ENCODE assay signal across 11 mouse cellular contexts in genomic region chr4:100251270-100251669, GRCm38 (mm10).
"Had no signal": no experiment of that assay in that cellular context is flagged by ENCODE, and none has a peak within 500 bp of the region (broad histone marks: within the 10 kb centered on the region; RNA-seq: fewer than 3 reads in every experiment).

No protein-coding gene starts in this region.

- H3K36me3 ChIP-seq: liver, embryonic 13.5 days had no signal

- H3K9ac ChIP-seq: liver, embryonic 13.5 days had no signal

- H3K4me1 ChIP-seq: liver, embryonic 13.5 days had no signal

- H3K27me3 ChIP-seq: liver, embryonic 13.5 days had no signal

- H3K4me2 ChIP-seq: liver, embryonic 13.5 days; midbrain, embryonic 11.5 days had no signal

- H3K4me3 ChIP-seq: left cerebral cortex, adult 2 months; liver, embryonic 13.5 days had no signal

- DNase-seq: kidney, adult 9 months; kidney, postnatal 25 days; layer of hippocampus, postnatal 36 days; liver, embryonic 13.5 days; lung, adult 2 months; lung, postnatal 14 days; lung, postnatal 4 days; midbrain, embryonic 14.5 days; thymus, postnatal 25 days had no signal

- H3K27ac ChIP-seq: left cerebral cortex, adult 2 months; liver, embryonic 13.5 days had no signal

- H3K9me3 ChIP-seq: liver, embryonic 13.5 days had no signal
